Mouse (Mus musculus) gastrocnemius, postnatal 14 days (tissue): ENCODE data around the gene Cwc27. TPM values are rescaled to one million over a fixed set of nuclear protein-coding genes. Genes with fewer than 3 reads are reported as not detected.

Source experiments
- DNase-seq: peaks from one replicate; pipeline ENCODE4 v3.0.0; 2021; ENCODE audit warnings: mixed read lengths
- intact Hi-C: fragments of 180-260 bp; cut with DNase I; formaldehyde crosslinking; loops from one replicate; pipeline ENCODE4 v1.15.1; 2025; ENCODE audit warnings: low total_unique reads
- long read RNA-seq, 2 experiments: library from polyadenylated mRNA; stranded (forward); transcript quantifications; one replicate each; pipeline ENCODE4 v2.0.0; 2021
- total RNA-seq, 2 experiments: library from RNA; stranded (reverse); gene quantifications; 2 replicates each; pipeline ENCODE4 v1.2.3; 2021

Cwc27 gene
- total RNA-seq = 10 to 100 TPM; 10.2 to 10.3 TPM
- long read RNA-seq, experiment 1, transcript Cwc27-201 (14 exons, 2,071 nt) = major isoform, 6 of 8 reads
- long read RNA-seq, experiment 1, partial matches to known transcripts = 1 of 8 reads
- long read RNA-seq, experiment 1, other reads (novel, unspliced or antisense) = 1 of 8 reads
- long read RNA-seq, experiment 2, transcript Cwc27-201 (14 exons, 2,071 nt) = major isoform, 16 of 23 reads
- long read RNA-seq, experiment 2, partial matches to known transcripts = 5 of 23 reads
- long read RNA-seq, experiment 2, other reads (novel, unspliced or antisense) = 2 of 23 reads

- intact Hi-C loops = no loop called here
- DNase-seq = peak; percentile 68
Measured at GRCm38 (mm10) chr13:104816635-104817571, at the start of gene Cwc27. Cwc27 (minus strand) TSS chr13:104817142.

GRCm38 (mm10) chr13:104866726-104867125, 49.8 kb upstream of the Cwc27 start:
- intact Hi-C loops = no loop called here
- no peak for DNase-seq

GRCm38 (mm10) chr13:104863127-104863979, 46.4 kb upstream of the Cwc27 start, which contains the start of gene Shisal2b:
Shisal2b (minus strand) TSS chr13:104863893.
- peak; percentile 10 for DNase-seq
- intact Hi-C loops = no loop called here

GRCm38 (mm10) chr13:104853645-104854044, 36.7 kb upstream of the Cwc27 start:
- intact Hi-C loops = no loop called here
- DNase-seq = no peak

GRCm38 (mm10) chr13:104843295-104844089, 26.6 kb upstream of the Cwc27 start:
- DNase-seq = no peak
- intact Hi-C loops = no loop called here

GRCm38 (mm10) chr13:104841937-104842336, 25.0 kb upstream of the Cwc27 start:
- intact Hi-C loops = no loop called here
- DNase-seq = no peak

- intact Hi-C loops = no loop called here
Measured at GRCm38 (mm10) chr13:104837628-104838027, 20.7 kb upstream of the Cwc27 start.

GRCm38 (mm10) chr13:104832811-104833210, 15.9 kb upstream of the Cwc27 start:
- no peak for DNase-seq
- intact Hi-C loops = no loop called here

More at GRCm38 (mm10) chr13:104837628-104838027, 20.7 kb upstream of the Cwc27 start:
- DNase-seq = no peak

GRCm38 (mm10) chr13:104825470-104825869, 8.5 kb upstream of the Cwc27 start:
- DNase-seq = no peak
- intact Hi-C loops = no loop called here

- intact Hi-C loops = no loop called here
- peak; percentile 13 for DNase-seq
Measured at GRCm38 (mm10) chr13:104822411-104822838, 5.5 kb upstream of the Cwc27 start.

- no peak for DNase-seq
- intact Hi-C loops = no loop called here
Measured at GRCm38 (mm10) chr13:104821908-104822307, 5.0 kb upstream of the Cwc27 start.

- intact Hi-C loops = no loop called here
- DNase-seq = no peak
Measured at GRCm38 (mm10) chr13:104821192-104821591, 4.2 kb upstream of the Cwc27 start.

- intact Hi-C loops = no loop called here
- DNase-seq = no peak
Measured at GRCm38 (mm10) chr13:104817696-104818095, 754 bp upstream of the Cwc27 start.

- no peak for DNase-seq
- intact Hi-C loops = no loop called here
Measured at GRCm38 (mm10) chr13:104816270-104816634, 690 bp downstream of the Cwc27 start.

- no peak for DNase-seq
- intact Hi-C loops = loop anchor here (5.0 kb wide), 1 partner anchor 132 kb away; no protein-coding TSS in a partner anchor
Measured at GRCm38 (mm10) chr13:104805681-104806080, 11.3 kb downstream of the Cwc27 start.

GRCm38 (mm10) chr13:104799566-104800182, 17.3 kb downstream of the Cwc27 start:
- intact Hi-C loops = no loop called here

GRCm38 (mm10) chr13:104799067-104799466, 17.9 kb downstream of the Cwc27 start:
- DNase-seq = no peak
- intact Hi-C loops = no loop called here

More at GRCm38 (mm10) chr13:104799566-104800182, 17.3 kb downstream of the Cwc27 start:
- DNase-seq = no peak

GRCm38 (mm10) chr13:104794421-104794820, 22.5 kb downstream of the Cwc27 start:
- DNase-seq = no peak
- intact Hi-C loops = no loop called here
